Mouse (Mus musculus) layer of hippocampus, adult 9-11 months (tissue): Measurements from ENCODE around the gene Yipf2.

Experiments used
- DNase-seq: peaks from one replicate; pipeline ENCODE4 v3.0.0; 2022

Gene Yipf2

DNA sequence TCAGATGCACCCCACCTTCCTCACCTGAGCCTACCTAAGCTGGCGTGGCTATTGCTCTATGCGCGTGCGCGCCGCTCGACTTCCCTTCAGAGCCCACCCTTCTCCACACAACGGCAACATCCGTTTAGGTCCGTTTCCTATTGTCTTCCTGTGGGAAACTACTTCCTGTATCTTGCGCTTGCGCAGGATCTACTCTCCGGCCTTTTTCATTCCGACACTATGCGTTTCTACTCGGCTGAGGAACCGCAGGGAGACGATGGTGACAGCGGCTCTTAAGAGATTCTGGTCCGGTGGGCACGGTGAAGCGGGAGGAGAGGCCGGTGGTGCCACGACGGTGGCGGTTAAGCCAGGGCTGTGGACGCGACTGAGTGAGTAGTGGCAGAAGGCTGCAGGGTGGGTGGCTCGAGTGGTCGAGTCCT lies at the start of gene Yipf2, which contains the start of gene Timm29:
Yipf2 (minus strand) TSS at position 126 of the 419 bp plus-strand sequence.
Timm29 (plus strand) TSS at position 20 of the 419 bp plus-strand sequence.
- DNase-seq: peak; percentile 95

DNA sequence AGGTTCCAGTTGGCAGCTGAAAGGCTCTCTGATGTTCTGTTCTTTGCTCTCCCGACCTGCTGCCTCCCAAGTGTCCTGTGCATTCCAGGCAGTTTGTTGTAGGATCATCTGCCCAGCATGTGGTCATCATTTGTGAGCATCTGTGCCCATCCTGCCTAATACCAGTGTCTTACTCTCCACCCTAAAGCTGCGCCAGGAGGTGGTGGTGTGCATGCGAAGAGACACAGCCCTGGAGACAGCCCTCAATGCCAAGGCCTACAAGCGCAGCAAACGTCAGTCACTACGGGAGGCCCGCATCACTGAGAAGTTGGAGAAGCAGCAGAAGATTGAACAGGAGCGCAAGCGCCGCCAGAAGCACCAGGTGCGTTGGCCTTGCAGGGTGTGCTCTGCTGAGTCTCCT lies 46.4 kb upstream of the Yipf2 start:
- DNase-seq: no peak

DNA sequence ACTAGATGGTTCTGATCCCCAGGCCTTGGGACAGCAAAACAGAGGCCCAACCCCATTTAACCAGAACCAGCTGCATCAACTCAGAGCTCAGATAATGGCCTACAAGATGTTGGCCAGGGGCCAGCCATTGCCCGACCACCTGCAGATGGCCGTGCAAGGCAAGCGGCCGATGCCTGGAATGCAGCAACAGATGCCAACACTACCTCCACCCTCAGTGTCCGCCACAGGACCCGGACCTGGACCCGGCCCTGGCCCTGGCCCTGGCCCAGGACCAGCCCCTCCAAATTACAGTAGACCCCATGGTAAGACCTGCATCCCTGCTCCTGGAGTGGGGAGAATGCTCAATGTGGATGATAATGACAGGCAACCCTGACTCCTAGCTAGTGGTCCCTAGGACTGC lies 43.0 kb upstream of the Yipf2 start:
- no peak for DNase-seq

DNA sequence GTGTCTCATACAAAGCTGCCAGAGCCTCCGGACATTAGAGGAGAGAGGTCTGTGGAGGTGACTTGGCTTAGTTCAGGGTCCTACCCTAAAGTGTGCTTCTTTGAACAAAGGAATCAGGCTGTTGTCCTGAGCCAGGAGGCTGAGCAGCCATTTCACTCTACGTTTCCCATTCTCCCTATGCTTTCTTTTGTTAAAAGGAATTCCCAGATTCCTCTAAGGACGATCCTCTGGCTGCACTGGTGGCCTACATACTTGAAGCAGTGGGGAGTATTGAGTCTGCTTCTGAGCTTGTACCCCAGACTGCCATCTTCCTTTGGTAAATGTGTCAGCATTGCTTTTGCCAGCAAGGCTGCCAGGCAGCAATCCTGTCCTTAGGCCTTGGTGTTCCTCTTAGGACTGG lies 40.5 kb upstream of the Yipf2 start:
- DNase-seq: no peak

DNA sequence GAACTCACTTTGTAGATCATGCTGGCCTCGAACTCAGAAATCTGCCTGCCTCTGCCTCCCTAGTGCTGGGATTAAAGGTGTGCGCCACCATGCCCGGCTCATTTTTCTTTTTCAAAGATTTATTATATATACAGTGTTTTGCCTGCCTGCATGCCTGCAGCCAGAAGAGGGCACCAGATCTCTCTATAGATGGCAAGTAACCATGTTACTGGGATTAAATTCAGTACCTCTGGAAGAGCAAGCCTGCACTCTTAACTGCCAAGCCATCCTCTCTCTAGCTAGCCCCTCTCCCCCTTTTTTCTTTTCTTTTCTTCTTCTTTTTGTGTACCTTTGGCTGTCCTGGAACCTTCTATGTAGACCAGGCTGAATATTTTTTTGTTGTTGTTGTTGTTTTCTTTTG lies 38.0 kb upstream of the Yipf2 start:
- DNase-seq: peak; percentile 45

DNA sequence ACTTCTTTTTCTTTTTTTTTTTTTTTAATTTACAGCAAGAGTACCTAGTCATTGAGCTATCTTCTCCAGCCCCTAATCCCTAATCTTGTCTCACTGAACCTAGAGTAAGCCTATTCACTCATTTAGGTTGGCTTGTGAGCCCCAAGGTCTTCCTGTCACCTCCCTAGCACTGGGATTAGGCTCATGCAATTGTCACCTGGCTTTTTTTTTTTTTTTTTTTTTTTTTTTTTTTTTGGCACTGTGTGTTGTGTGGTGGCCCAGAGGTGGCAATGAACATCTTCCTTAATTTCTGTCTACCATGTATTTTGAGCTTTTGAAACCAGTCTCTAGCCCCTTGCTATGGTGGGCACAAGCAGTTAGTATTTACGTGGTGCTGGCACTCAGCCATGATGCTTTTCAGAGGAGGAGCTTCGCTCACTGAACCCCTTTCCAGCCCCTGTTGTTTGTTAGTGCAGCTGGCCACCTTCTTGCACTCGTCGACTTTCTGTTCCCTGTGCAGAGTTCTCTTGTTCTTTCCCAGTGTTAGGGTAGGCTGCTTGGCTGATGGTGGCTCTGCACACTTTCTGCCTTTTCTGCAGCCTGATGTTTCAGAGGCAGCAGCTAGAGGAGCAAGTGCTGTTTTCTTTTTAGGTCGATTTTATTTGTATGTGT lies 34.6 kb upstream of the Yipf2 start:
- no peak for DNase-seq

DNA sequence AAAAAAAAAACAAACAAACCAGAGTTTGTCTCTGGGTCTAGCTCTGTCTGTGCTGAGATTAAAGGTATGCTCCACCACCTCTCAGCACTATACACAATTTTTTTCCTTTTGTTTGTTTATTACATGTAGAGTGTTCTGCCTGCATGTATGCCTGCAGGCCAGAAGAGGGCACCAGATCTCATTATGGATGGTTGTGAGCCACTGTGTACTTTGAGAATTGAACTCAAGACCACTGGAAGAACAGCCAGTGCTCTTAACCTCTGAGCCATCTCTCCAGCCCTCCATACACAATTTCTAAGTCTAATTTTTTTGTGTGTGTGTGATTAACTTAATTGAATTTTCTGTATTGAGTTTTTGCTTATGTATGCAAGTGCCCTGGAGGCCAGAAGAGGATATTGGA lies 33.9 kb upstream of the Yipf2 start:
- DNase-seq: no peak

DNA sequence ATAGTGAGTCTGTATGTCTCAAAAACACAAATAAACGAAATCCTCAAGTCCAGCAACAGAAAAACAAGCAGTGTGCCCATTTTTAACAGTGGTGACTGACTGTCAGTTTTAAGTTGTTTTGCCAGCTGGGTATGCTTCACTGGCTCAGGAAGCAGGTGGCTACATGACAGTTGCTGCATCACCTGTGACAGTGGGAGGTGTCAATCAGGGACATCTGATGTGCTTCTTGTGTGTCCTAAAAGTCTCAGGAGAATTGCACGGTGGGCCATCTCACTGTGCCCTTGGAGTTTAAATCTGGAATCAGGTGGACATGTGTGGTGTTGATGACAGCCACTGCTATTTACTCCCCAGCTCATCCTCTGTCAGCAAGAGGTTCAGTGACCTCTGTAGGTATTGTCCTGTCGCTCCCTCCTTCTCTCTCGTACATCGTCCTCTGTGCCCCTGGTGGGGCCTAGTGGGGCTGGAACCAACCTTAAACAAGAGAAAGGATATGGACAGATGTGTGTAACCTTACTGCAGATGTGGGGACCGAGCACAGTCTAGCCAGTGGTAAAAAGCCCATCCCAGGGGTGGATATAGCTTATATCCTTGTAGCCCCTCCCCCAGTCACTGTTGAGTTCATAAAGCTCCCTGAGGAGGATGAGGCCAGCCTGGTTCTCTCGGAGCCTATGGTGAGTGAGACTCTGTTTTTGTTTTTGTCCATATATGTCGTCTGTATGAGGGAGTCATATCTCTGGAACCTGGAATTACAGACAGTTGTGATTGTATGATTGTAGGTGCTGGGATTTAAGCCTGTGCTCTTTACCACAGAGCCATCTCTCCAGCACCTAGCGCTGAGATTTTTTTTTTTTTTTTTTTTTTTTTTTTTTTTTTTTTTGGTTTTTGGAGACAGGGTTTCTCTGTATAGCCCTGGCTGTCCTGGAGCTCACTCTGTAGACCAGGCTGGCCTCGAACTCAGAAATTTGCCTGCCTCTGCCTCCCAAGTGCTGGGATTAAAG lies 33.0 kb upstream of the Yipf2 start:
- no peak for DNase-seq

DNA sequence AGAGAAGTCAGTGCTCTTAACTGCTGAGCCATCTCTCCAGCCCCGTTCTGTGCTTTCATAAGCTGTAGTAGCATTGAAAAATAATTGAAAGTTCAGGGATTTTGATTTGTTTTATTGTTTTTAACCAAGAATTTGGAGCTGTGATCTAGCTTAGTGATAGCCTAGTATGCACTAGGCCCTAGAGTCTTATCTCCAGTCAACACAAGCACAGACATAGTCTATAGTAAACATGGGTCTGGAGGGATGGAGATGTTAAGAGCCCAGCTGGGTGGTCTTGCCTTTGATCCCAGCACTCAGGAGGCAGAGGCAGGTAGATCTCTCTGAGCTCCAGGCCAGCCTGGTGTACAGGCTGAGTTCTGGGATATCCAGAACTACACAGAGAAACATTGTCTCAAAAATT lies 30.0 kb upstream of the Yipf2 start:
- no peak for DNase-seq

DNA sequence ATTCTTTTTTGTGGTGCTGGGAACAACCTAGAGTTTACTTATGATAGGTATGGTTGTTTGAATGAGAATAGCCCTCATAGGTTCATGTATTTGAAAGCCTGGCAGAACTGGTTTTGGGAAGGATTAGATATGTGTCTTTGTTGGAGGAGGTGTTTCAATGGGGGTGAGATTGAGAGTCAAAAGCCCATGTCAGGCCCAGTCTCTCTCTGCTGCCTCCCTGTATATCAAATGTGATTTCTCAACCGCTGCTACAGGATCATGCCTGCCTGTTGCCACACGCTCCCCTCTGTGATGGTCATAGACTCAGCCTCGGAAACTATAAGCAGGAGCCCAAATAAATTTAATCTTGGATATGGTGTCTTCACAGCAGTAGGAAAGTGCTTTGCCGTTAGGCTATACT lies 27.6 kb upstream of the Yipf2 start:
- DNase-seq: no peak

DNA sequence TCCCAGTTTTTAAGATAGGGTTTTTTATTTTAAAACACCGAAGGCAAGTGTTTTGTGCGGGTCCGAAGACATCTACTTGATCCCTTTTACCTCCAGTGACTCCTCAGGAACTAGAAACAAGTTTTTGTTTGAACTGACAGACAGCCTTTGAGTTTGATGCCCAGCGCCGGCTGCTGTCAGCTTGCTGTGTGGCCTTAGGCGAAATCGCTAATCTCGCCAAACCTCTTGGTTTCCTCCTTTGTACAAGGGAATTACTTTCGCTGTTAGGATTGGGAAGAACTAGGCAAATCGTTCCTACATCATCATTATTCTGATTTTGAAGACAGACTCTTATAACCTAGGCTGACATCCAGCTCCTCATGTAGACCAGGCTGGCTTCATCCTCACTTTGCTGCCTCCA lies 24.4 kb upstream of the Yipf2 start:
- DNase-seq: no peak

DNA sequence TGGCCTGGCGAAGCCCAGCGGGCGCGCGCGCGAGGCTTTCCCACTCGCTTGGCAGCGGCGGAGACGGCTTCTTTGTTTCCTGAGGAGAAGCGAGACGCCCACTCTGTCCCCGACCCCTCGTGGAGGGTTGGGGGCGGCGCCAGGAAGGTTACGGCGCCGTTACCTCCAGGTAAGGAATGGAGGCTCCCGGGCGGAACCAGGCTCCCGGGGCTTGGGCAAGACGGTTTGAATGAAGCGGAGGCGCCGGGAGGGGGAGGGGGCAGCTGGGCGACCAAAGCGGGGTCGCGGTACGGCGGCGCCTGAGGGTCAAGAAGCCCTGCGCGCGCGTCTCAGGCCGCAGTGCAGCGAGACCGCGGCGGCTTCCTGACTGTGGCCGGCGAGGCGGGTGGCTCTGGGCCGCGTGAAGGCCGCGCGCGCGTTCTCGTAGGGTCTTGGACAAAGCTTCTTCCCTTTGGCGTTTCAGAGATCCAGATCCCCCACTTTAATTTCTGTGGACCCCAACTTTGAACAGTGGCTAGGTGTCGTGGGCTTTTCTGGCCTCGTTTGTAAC lies 23.7 kb upstream of the Yipf2 start:
- peak; percentile 86 for DNase-seq

DNA sequence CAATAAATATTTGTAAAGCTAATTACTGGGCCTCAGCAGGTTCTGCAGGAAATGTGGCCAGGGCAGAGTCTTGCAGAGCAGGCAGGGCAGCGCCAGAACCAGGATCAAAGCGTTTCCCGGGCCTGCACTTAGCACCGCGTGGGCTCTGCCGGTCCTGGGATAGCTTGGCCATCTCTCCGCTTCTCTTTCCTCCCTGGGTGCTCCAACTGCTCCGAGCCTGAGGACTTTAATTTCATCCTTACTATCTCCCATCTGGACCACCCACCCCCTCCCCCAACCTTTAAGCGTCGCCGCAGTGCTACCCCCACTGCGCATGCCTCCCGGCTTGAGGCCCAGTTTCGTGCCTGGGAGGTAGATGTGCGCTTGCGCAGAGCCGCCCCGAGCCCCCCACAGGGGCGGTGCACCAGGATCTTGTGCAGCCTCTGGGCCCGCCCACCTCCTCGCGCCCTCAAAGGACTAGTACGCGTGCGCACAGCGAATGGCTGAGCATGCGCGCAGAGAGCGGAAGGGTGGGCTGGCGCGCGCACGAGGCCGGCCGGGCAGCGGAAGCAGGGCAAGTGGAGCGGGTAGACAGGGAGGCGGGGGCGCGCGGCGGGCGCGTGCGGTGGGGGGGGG lies 23.1 kb upstream of the Yipf2 start, which contains the start of gene Smarca4:
Smarca4 (plus strand) TSS at position 553 of the 615 bp plus-strand sequence.
- DNase-seq: peak; percentile 100

DNA sequence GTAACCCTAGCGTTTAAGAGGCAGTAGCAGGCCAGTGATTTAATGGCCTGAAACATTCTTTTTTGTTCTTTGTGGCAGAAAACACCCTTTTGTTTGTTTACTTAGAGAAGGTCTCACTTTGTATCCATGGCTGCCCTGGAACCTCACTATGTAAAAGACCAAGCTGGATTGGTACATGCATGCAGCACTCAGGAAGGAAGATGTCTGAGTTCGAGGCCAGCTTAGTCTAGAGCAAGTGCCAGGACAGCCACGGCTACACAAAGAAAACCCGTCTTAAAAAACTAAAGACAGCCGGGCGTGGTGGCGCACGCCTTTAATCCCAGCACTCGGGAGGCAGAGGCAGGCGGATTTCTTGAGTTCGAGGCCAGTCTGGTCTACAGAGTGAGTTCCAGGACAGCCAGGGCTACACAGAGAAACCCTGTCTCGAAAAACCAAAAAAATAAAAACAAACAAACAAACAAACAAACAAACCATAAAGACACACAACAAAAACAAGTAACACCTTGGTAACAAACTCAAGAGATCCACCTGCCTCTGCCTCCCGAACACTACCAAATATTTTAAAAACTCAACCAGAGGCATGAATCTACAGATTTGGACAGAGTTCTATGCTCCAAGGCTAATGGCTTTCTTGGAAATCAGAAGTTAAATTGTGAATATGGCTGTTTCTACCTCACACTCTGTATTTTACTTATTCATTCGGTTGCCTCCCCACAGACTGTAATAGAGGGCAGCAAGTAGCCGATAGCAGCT lies 22.4 kb upstream of the Yipf2 start:
- DNase-seq: no peak

DNA sequence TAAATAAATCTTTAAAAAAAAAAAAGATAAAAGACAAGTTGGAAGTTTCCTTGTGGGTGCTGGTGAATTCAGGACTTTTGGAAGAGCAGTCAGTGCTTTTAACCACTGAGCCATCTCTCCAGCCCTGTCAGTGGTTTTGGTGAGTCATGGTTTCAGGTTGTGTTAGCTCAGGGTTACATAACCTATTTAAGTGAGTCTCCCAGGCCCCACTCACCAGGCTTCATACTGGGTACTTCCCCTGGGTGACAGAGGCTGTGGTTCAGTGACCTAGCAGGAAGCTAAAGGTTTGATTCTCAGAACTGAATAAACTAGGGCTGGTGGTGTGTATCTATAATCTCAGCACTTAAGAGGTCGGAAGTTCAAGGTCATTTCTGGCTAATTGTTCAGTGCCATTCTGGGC lies 17.2 kb upstream of the Yipf2 start:
- DNase-seq: no peak

DNA sequence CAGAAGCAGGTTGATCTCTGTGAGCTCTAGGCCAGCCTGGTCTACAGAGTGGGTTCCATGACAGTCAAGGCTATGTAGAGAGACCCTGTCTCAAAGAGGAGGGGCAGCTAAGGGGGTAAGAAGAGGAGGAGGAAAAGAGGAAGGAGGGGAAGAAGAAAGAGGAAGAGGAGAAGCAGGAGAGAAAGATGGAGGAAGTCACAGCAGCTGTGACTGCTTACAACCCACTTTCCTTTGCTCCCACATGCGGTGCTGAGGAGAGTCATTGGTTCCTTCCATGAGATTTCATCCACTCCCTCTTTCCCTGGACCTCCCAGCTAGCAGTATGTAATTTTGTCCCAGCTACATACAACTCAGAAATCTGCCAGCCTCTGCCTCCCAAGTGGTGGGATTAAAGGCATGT lies 14.0 kb upstream of the Yipf2 start:
- no peak for DNase-seq

DNA sequence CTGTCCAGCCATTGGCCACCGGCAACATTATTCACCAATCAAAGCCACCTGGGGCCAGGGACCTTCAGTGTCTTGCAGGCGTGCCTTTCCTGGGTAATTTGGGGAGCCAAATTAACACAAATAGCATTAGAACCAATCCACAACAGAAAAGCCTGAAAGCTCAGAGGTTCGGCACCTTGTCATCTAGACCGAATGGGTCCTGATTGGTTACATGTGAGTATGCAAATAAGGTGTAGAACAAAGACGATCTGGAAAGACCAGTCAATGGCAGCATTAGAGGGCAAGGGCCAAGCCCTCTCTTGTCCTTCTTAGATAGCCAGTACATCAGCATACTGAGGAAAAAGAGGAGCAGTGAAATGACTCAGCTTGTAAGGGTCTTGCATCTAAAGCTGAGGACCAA lies 13.2 kb upstream of the Yipf2 start:
- no peak for DNase-seq

DNA sequence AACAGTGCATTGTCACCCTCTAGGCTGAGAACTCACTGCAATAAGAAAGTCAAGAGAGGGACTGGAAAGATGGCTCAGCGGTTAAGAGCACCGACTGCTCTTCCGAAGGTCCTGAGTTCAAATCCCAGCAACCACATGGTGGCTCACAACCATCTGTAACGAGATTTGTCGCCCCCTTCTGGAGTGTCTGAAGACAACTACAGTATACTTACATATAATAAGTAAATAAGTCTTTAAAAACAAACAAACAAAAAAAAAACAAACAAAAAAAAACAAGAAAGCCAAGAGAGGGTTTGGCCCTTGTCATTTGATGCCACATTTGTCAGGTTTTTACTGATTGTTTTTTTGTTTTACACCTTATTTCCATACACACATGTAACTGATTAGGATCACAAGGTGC lies 11.5 kb upstream of the Yipf2 start:
- DNase-seq: no peak

DNA sequence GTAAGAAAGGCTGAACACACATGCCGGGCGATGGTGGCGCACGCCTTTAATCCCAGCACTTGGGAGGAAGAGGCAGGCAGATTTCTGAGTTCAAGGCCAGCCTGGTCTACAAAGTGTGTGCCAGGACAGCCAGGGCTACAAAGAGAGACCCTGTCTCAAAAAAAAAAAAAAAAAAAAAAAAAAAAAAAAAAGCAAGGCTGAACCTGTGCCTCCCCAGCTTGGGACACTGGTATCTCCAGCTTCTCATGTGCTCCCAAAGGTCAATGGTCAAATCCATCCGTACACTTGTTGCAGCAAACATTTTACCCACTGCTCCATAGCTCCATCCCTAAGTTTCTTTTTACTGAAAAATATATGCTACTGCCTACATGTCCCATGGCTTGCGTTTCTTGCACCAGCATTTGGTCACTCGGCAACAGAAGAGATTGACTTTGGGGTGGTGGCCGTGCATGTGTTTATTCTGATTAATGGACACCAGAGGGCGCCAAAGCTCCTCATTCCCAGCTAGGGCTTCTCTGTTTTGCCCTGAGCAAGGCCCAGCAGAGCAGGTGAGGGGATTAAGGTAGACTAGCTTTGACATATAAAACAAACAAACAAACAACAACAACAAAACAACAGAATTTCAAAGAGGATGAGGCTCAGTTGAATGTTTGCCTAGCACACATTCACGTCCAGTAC lies 9.2 kb upstream of the Yipf2 start:
- peak; percentile 36 for DNase-seq

DNA sequence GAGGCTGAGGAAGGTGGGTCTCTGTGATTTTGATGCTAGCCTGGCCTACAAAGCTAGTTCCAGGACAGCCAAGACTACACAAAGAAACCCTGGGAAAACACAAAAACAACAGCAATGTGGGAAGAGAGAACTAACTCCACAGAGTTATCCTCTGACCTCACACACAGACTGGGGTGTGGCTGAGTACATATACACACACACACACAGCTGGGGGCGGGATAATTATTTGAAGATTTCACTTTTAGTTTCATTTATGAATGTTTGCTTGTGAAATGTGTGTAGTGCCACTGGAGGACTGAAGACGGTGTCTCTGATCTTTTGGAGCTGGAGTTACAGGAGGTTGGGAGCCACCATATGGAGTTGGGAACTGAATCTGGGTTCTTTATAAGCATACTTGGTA lies 8.4 kb upstream of the Yipf2 start:
- no peak for DNase-seq

DNA sequence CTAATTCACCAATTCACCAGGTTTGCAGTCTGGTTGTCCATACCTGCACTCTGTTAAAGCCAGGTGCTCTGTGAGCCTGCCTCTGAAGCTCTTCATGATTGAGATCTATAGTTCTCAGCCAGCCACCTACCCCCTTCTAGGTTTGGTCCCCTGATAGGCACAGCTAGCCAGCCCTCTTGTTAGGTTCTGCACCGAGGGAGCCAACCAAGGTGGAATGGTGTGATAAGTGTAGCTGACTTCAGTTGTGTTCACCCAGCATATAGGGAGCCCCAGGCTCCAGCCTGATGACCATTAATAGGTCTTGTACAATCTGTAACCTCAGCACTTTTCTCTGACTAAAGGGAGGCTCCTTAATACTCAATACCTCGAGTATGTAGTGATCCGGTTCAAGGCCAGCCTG lies 7.6 kb upstream of the Yipf2 start:
- DNase-seq: no peak

DNA sequence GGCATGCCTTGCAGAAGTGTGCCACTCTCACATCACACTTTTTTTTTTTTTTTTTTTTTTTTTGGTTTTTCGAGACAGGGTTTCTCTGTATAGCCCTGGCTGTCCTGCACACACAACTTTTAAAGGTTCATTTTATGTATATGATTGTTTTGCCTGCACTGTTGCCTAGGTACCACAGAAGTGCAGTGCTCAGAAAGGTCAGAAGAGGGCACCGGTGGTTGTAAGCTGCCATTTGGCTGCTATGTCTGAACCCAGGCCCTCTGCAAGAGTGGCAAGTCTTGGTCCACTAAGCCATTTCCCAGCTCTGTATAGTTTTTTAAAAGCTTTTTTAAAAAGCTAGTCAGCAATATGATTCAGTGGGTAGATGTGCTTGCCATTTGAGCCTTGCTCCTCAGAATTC lies 5.6 kb upstream of the Yipf2 start:
- no peak for DNase-seq
